Mouse (Mus musculus) stomach, postnatal 0 days (tissue): ENCODE measurements around the gene Zfp518b. TPM values are rescaled to one million over a fixed set of nuclear protein-coding genes. Genes with fewer than 3 reads are reported as not detected.

ENCODE experiments used
- ATAC-seq: fragments of 200-750 bp; cut with Nextera tagmentation; 2 replicates; pipeline ENCODE4 v1.8.0; 2017; ENCODE audit not compliant: low FRiP score, low TSS enrichment
- DNase-seq: peaks from one replicate; pipeline ENCODE4 v3.0.0-alpha.2; 2016; ENCODE audit warnings: low spot score
- H3K27ac ChIP-seq: fragments of 300-500 bp; sonication (generic); replicated peaks from 2 replicates; pipeline ENCODE4 v1.5.1; 2014; ENCODE audit warnings: mild to moderate bottlenecking, control low read depth
- H3K27me3 ChIP-seq: fragments of 300-500 bp; sonication (generic); 2 replicates; pipeline ENCODE4 v1.6.1; 2014; ENCODE audit warnings: low read length; ENCODE audit not compliant: control insufficient read depth, insufficient read depth
- H3K36me3 ChIP-seq: fragments of 300-500 bp; sonication (generic); 2 replicates; pipeline ENCODE4 v1.6.1; 2014; ENCODE audit warnings: low read length, mixed read lengths; ENCODE audit not compliant: control insufficient read depth, insufficient read depth
- H3K4me1 ChIP-seq: fragments of 300-500 bp; sonication (generic); replicated peaks from 2 replicates; pipeline ENCODE4 v1.6.1; 2014; ENCODE audit warnings: antibody characterized with exemption; ENCODE audit not compliant: control insufficient read depth, insufficient read depth
- H3K4me2 ChIP-seq: fragments of 300-500 bp; sonication (generic); replicated peaks from 2 replicates; pipeline ENCODE4 v1.6.1; 2014; ENCODE audit warnings: low read depth, mild to moderate bottlenecking, control low read depth, moderate library complexity
- H3K4me3 ChIP-seq: fragments of 300-500 bp; sonication (generic); 2 replicates; pipeline ENCODE4 v1.5.1; 2014; ENCODE audit warnings: low read depth, low read length, control low read depth
- H3K9ac ChIP-seq: fragments of 300-500 bp; sonication (generic); 2 replicates; pipeline ENCODE4 v1.6.1; 2014; ENCODE audit warnings: mild to moderate bottlenecking, low read length, control low read depth, mixed read lengths
- H3K9me3 ChIP-seq: fragments of 300-500 bp; sonication (generic); 2 replicates; pipeline ENCODE4 v1.6.1; 2016; ENCODE audit warnings: low read length; ENCODE audit not compliant: control insufficient read depth
- CTCF ChIP-seq: IDR thresholded peaks from 2 replicates; pipeline ENCODE4 v1.5.1; 2016; ENCODE audit warnings: antibody characterized with exemption, low read depth, mild to moderate bottlenecking, moderate library complexity
- EP300 ChIP-seq: optimal IDR thresholded peaks from 2 replicates; pipeline ENCODE3; 2016; ENCODE audit warnings: antibody characterized with exemption
- WGBS: fragments of 180-500 bp; shearing (Covaris S2); extraction: QIAGEN DNeasy Blood & Tissue Kit; methylation state at CpG from one replicate; pipeline ENCODE4 v1.1.7; 2014; 5-methylcytosine and 5-hydroxymethylcytosine counted together
- polyA plus RNA-seq: library from polyadenylated mRNA; unstranded; fragments of >200 nt; fragmentation: Nextera tagmentation; extraction: Ambion mirVana; gene quantifications from 2 replicates; pipeline ENCODE4 v1.2.1, GENCODE M21; 2015

Zfp518b gene
- polyA plus RNA-seq, 1 experiment from 2014 or later, result 3.6 TPM

GRCm38 (mm10) chr5:38698046-38698445 is 13.4 kb upstream of the Zfp518b start:
- no peaks in the 10 kb centered on the region for H3K4me1 ChIP-seq
- ATAC-seq, result no peak
- H3K9ac ChIP-seq, result no peak overlapping the region
- whole genome bisulfite sequencing, result 58% methylated on average over 3 of the region's 3 CpGs
- H3K9me3 ChIP-seq, result no peaks in the 10 kb centered on the region
- no peaks in the 10 kb centered on the region for H3K36me3 ChIP-seq
- no peak overlapping the region for H3K4me3 ChIP-seq
- no peak overlapping the region for H3K4me2 ChIP-seq
- H3K27me3 ChIP-seq, result no peaks in the 10 kb centered on the region
- no peak for DNase-seq
- no peak overlapping the region for H3K27ac ChIP-seq
- TF ChIP-seq EP300, result no peak
- no peak for TF ChIP-seq CTCF

GRCm38 (mm10) chr5:38696616-38697375 is 12.2 kb upstream of the Zfp518b start:
- H3K4me2 ChIP-seq, result no peak overlapping the region
- TF ChIP-seq CTCF (no peak), EP300 (no peak)
- no peaks in the 10 kb centered on the region for H3K36me3 ChIP-seq
- H3K27me3 ChIP-seq, result no peaks in the 10 kb centered on the region
- no peaks in the 10 kb centered on the region for H3K9me3 ChIP-seq
- H3K4me1 ChIP-seq, result no peaks in the 10 kb centered on the region
- no peak overlapping the region for H3K27ac ChIP-seq
- H3K9ac ChIP-seq, result no peak overlapping the region
- 70% methylated on average over 8 of the region's 8 CpGs for WGBS
- ATAC-seq (no peak), DNase-seq (no peak)
- H3K4me3 ChIP-seq, result no peak overlapping the region

DNA sequence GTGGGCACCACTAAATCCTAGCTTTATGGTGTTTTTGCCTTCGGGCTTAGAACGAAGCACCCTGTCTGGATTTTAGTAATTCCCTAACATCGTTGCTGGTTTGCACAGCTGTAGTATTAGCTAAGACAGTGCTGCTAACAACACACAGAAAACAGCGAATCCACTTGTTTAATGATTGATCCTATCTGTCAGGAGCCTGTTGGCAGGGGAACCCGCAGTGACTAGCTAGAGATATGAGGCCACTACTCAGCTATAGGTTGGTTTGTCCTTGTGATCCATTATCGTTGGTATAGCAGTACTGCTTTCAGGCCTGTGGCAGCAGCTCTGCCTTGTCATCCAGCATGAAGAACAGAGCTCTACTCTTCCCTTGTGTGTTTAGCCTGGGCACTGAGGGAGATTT is 8.2 kb upstream of the Zfp518b start:
- Histone ChIP-seq H3K4me3 (no peak overlapping the region), H3K4me1 (no peaks in the 10 kb centered on the region), H3K27me3 (no peaks in the 10 kb centered on the region), H3K27ac (no peak overlapping the region), H3K9me3 (no peaks in the 10 kb centered on the region), H3K9ac (no peak overlapping the region), H3K4me2 (no peak overlapping the region), H3K36me3 (no peaks in the 10 kb centered on the region)
- TF ChIP-seq CTCF (no peak), EP300 (no peak)
- 66% methylated on average over 6 of the region's 6 CpGs for WGBS
- DNase-seq (no peak), ATAC-seq (no peak)

GRCm38 (mm10) chr5:38689186-38689585 is 4.6 kb upstream of the Zfp518b start:
- DNase-seq (no peak), ATAC-seq (no peak)
- Histone ChIP-seq H3K4me2 (no peak overlapping the region), H3K9me3 (no peaks in the 10 kb centered on the region), H3K27ac (no peak overlapping the region), H3K36me3 (no peaks in the 10 kb centered on the region), H3K9ac (no peak overlapping the region), H3K27me3 (no peaks in the 10 kb centered on the region), H3K4me1 (no peaks in the 10 kb centered on the region), H3K4me3 (no peak overlapping the region)
- no peak for TF ChIP-seq CTCF
- TF ChIP-seq EP300, result no peak
- 84% methylated on average over 6 of the region's 6 CpGs for WGBS

DNA sequence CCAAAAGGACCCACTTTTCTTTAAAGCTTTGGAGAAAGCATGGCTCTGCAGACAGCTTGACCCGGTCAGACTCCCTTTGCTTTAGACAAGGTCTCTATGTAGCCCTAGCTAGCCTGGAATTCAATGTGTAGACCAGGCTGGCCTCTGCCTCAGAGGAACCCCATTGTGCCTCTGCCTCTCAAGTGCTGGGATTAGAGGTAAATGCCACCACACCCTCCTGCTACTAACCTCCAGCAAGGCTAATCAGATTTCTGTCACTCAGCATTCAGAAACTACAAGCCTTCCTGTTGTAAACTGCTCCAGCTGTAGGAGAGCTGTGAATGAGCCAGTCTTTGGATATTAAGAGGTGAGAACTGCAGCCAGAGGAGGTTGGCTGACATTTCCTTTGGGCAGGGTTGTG is 3.1 kb upstream of the Zfp518b start:
- Histone ChIP-seq H3K9ac (no peak overlapping the region), H3K36me3 (no peaks in the 10 kb centered on the region), H3K4me2 (no peak overlapping the region), H3K4me1 (no peaks in the 10 kb centered on the region; the same call in 1 of the 2 replicates), H3K27ac (no peak overlapping the region), H3K27me3 (no peaks in the 10 kb centered on the region), H3K9me3 (no peaks in the 10 kb centered on the region), H3K4me3 (no peak overlapping the region)
- TF ChIP-seq CTCF (no peak), EP300 (no peak)
- WGBS, result 92% methylated on average over 1 of the region's 1 CpGs
- no peak for DNase-seq
- ATAC-seq, result no peak

DNA sequence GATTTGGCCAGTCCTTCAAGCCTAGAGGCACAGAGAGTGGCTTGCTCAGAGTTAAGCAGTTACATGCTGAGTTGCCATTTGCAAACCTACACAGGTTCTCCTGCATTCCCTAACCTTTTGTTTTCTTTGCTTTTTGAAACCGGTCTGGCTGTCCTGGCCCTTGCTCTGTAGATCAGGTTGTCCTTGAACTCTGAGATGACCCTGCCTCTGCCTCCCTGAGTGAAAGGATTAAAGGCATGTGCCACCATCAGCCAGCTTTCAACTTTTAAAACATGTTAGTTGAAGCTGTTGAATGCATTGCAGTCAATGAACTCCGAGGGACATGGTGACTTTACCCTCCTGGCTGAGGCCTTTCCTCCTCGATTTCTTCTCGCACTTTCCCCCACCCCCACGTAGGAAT is 25.8 kb downstream of the Zfp518b start:
- H3K9me3 ChIP-seq, result no peaks in the 10 kb centered on the region
- no peaks in the 10 kb centered on the region for H3K36me3 ChIP-seq
- H3K4me3 ChIP-seq, result no peak overlapping the region
- 84% methylated on average over 5 of the region's 5 CpGs for WGBS
- ATAC-seq, result no peak
- no peak for TF ChIP-seq EP300
- TF ChIP-seq CTCF, result no peak
- no peak overlapping the region for H3K9ac ChIP-seq
- no peak overlapping the region for H3K4me2 ChIP-seq
- DNase-seq, result no peak
- H3K4me1 ChIP-seq, result no peaks in the 10 kb centered on the region
- H3K27ac ChIP-seq, result no peak overlapping the region
- H3K27me3 ChIP-seq, result no peaks in the 10 kb centered on the region
